Mouse (Mus musculus) urinary bladder, adult 18-20 months (tissue): ENCODE measurements around the gene Ankrd40.

ENCODE experiments used
- DNase-seq, 2 experiments: peaks; one replicate each; pipeline ENCODE4 v3.0.0; 2022; ENCODE audit warnings: low spot score in 2 of 2, mixed read lengths in 2 of 2

Ankrd40 gene

GRCm38 (mm10) chr11:94327693-94328643 is at the start of gene Ankrd40:
TSS of gene Ankrd40 (plus strand) at chr11:94328001.
- peak; percentile 86 to 91 for DNase-seq

GRCm38 (mm10) chr11:94281199-94282181 is 46.3 kb upstream of the Ankrd40 start, which contains the start of gene Gm21885:
TSS of gene Gm21885 (plus strand) at chr11:94281873.
- no peak for DNase-seq

GRCm38 (mm10) chr11:94282291-94282690 is 45.5 kb upstream of the Ankrd40 start:
- DNase-seq: no peak

- DNase-seq: no peak
Observed at GRCm38 (mm10) chr11:94283536-94284099, 44.2 kb upstream of the Ankrd40 start.

- DNase-seq: no peak
Observed at GRCm38 (mm10) chr11:94285886-94286574, 41.8 kb upstream of the Ankrd40 start.

GRCm38 (mm10) chr11:94287105-94287504 is 40.7 kb upstream of the Ankrd40 start:
- no peak for DNase-seq

GRCm38 (mm10) chr11:94290062-94290740 is 37.6 kb upstream of the Ankrd40 start:
- DNase-seq: no peak

GRCm38 (mm10) chr11:94294996-94295845 is 32.6 kb upstream of the Ankrd40 start:
- no peak for DNase-seq

GRCm38 (mm10) chr11:94312733-94313132 is 15.1 kb upstream of the Ankrd40 start:
- DNase-seq: no peak

GRCm38 (mm10) chr11:94314098-94314652 is 13.6 kb upstream of the Ankrd40 start:
- no peak for DNase-seq

GRCm38 (mm10) chr11:94315308-94315707 is 12.5 kb upstream of the Ankrd40 start:
- no peak for DNase-seq

- DNase-seq: no peak
Observed at GRCm38 (mm10) chr11:94316528-94316927, 11.3 kb upstream of the Ankrd40 start.

GRCm38 (mm10) chr11:94317014-94317413 is 10.8 kb upstream of the Ankrd40 start:
- DNase-seq: no peak

- DNase-seq: no peak
Observed at GRCm38 (mm10) chr11:94317515-94317914, 10.3 kb upstream of the Ankrd40 start.

- no peak for DNase-seq
Observed at GRCm38 (mm10) chr11:94318056-94318455, 9.7 kb upstream of the Ankrd40 start.

- DNase-seq: no peak
Observed at GRCm38 (mm10) chr11:94320969-94321930, 6.6 kb upstream of the Ankrd40 start.

GRCm38 (mm10) chr11:94321931-94322400 is 5.8 kb upstream of the Ankrd40 start, which contains the start of gene Luc7l3:
TSS of gene Luc7l3 (minus strand) at chr11:94321988.
- DNase-seq: peak; percentile 91 to 94

- DNase-seq: no peak
Observed at GRCm38 (mm10) chr11:94322636-94323035, 5.2 kb upstream of the Ankrd40 start.
